Mouse (Mus musculus) adrenal gland, postnatal 4 days (tissue): Measurements from ENCODE around the gene Hist1h4h. TPM values are rescaled to one million over a fixed set of nuclear protein-coding genes. Genes with fewer than 3 reads are reported as not detected.

Source experiments
- DNase-seq, 2 experiments: peaks; one replicate each; pipeline ENCODE4 v3.0.0; 2021 to 2022; ENCODE audit warnings: low spot score in 2 of 2, mixed read lengths in 2 of 2
- long read RNA-seq, 2 experiments: library from polyadenylated mRNA; stranded (forward); transcript quantifications; one replicate each; pipeline ENCODE4 v2.0.0; 2021
- total RNA-seq, 2 experiments: library from RNA; stranded (reverse); gene quantifications; 2 replicates each; pipeline ENCODE4 v1.2.3; 2021

Gene Hist1h4h
- 1,000 to 10,000 TPM; 1,239 to 1,302 TPM for total RNA-seq
- long read RNA-seq, experiment 1, transcript Hist1h4h-201 (1 exons, 470 nt) = major isoform, 9 of 9 reads
- long read RNA-seq, experiment 1, partial matches to known transcripts = 0 of 9 reads
- long read RNA-seq, experiment 1, other reads (novel, unspliced or antisense) = 0 of 9 reads
- long read RNA-seq, experiment 2, partial matches to known transcripts = 0 of 4 reads
- long read RNA-seq, experiment 2, other reads (novel, unspliced or antisense) = 0 of 4 reads

DNA sequence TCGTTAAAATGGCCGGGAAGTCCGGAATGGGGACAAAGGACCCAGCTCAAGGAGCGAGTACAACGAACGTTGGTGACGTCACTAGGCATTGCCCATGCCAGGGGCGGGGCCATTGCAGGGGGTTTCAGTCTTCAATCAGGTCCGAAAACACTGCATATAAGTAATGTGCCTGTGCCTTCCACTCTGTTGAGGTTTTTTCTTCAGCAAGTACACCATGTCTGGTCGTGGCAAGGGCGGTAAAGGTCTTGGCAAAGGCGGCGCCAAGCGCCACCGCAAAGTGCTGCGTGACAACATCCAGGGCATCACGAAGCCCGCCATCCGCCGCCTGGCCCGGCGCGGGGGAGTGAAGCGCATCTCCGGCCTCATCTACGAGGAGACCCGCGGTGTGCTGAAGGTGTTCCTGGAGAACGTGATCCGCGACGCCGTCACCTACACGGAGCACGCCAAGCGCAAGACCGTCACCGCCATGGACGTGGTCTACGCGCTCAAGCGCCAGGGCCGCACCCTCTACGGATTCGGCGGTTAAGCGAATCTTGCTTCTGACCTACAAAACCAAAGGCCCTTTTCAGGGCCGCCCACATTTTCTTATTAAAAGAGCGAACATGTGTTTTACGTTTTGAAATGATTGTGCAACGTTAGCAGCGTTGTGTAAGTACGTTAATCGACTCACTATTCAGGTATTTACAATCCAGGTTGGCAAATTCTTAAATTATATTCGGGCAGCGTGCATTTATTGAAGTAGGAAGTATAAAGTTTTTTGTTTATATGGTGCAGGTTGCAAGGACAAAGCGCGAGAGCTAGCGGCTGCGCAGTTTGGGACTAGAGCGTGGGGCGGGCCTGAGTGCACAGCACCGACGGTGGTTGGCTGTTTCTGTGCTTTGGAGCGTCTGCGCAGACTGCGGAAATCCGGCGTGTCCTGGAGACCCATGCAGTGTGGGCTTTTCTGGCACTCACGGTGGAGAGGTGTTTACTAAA, at the start of gene Hist1h4h:
Hist1h4h (plus strand) TSS at position 150 of the 975 bp plus-strand sequence.
- DNase-seq = peak; percentile 80 to 96

DNA sequence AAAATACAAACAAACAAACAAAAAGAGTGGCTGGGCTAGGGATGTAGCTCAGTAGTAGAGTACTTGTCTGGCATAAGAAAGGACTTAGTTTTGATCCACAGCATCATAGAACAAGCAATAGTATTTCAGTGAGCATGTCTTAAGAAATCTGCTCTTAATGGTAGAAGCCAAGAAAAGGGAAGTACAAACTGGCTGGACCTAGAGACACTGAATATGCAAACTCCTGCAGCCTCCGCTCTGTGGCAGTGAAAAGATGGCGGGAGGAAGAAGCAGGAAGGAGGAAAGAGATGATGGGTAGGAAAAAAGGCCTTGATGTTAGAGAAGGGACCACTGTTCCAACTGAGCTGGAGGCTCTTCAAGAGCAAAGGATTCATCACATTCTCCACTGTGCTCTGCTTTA, 47.7 kb upstream of the Hist1h4h start:
- no peak for DNase-seq

DNA sequence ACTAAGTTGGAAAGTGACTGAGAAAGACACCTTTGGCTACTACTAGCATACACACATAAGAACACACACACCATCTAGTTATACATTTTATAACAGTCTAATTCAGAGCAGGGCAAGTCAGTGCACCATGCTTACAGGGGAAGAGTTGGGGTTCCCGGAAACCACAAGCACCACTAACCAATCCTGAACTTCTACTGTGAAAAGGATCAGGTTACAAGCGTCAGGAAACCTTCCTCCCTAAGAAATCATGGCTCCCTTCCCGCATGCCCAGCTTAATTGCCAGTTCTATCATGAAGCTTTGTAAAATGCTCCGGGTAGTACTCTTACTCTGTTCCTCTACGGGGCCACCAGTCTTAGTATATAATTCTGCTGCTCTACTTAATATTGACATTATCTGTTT, 45.6 kb upstream of the Hist1h4h start:
- DNase-seq = no peak

DNA sequence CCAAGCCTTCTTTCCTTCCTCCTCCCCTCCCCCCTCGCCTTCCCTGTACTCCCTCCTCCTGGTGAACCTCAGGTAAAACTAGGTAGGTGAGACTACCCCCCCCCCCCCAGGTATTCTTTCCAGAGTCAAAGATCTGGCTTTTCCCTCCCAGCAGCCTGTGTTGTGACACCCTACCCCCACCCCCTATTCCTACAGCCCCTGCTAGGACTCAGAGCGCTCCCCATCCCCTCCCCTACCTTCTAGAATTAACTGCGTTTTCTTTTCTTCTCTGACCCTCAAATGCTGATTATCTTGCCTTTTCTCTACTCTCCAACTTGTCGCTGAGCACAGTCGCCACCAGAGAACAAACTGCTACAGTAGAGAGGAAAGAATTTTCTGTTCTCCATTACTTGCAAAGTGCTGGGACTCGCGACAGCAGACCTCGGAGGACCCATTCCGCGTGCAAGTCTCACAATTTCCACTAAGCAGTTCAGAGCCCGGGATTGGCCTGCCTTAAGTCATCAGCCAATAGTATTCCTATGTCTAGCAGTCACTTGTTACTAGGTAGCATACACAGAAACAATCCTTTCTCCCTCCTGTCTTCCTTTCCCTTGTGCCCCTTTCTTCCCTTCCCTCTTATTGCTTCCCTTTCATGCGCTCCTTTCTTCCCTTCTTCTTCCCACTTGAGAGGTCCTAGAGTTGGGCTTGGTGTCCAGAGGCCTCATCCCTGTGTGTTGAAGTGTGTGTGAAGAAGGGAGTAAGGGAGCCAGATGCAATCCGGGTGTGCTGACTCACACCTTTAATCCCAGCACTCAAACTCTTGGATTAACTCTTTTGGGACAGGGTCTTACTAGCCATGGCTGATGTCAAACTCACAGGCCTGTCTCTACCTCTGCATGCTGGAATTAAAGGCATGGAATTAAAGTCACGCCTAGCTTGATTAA, 42.2 kb upstream of the Hist1h4h start, which contains the start of gene Btn2a2:
Btn2a2 (minus strand) TSS at position 458 of the 923 bp plus-strand sequence.
- peak in 1 of 2 experiments; percentile 39 for DNase-seq

DNA sequence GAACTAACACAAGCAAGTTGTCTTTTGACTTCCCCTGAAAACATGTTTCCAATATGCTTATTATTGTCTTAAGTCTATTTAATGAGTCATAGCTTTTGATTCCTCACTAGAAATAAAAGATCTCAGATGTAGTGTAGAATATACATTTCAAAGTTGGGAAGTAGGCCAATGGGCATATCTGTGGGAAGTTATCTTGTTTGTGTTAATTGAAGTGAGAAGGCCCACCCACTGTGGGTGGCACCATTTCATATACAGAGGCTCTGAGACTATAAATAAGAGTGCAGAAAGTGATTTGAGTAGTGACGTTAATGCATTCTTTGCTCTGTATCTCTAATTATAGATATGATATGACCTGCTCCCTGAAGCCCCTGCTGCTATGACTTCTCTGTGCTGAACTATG, 40.0 kb upstream of the Hist1h4h start:
- DNase-seq = no peak

DNA sequence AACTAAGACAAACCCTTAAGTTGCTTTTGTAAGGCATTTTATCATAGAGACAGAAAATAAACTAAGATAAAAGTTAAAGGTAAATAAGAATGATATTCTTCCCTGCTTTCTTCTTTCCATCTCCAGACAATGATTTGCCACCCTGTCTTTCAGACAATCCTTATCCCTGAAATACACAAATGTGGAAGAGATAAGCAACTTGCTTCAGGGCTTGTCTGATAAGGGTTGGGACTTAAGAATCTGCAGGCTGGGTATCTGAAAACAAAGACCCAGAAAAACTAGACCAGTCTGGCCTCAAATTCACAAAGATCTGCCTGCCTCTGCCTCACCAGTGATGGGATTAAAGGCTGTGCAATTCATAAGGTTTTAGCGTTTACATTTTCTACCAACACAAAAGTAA, 39.6 kb upstream of the Hist1h4h start:
- DNase-seq = no peak

DNA sequence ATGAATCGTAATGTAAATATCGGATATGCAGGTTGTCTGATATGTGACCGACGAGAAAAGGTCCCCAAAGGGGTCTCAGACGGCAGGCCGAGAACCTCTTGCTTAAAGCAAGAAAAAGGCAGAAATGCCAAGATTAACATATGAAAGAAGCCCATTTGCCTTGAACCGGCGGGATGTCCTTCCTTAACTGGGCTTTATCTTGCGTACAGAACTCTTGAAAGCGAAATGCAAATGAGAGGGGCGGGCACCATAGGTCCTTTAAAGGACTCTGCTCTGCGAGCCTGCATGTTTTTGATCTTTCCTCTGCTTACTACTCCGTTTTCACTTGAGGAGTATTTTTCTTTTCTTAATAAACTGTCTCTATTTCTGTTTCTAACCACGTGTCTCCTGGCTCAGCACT, 38.9 kb upstream of the Hist1h4h start:
- DNase-seq = no peak

DNA sequence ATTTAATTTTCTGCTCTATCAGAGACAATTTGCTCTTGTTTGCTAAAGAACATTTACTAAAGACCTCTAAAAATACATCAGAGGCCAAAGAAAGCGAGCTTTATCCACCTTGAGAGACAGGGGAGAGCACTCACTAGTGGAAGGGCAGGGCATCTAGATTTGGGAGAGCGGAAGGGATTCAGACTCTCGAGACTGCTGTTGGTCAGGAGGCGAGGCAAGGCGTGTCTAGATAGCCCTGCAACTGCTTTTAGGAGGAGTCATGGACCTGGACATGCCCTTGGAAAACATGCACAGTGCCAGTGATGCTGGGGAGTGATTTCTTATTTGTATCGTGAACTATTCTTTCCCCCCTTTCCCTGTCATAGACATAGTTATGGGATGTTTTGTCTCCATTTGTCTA, 35.3 kb upstream of the Hist1h4h start:
- no peak for DNase-seq

DNA sequence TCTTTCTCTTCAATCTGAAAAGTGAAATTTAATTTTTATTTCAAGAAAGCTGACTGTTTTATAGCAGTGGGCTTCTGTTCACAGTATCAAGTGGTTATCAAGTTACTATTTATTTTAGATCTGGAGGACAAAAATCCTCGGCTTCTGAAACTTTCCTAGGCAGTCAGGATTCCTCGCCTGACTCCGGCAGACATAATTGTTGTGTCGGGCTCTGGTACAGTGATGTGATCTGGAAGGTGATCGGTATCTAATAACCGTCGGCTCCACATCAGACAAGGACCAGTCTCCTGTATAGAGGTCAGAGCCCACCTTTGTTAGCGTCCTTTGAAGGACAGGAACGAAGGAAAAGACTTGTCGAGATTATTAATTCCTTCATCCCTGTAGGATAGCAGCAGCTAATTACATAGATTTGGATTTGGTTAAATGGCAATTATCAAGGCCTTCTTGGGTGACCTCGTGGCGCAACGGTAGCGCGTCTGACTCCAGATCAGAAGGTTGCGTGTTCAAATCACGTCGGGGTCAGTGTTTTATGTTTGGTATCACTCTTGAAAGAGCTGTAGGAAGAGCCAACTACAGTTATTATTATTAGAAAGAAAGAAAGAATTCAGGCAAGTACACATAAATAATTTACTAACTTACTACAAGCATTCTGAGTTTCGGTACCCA, 33.1 kb upstream of the Hist1h4h start:
- no peak for DNase-seq

DNA sequence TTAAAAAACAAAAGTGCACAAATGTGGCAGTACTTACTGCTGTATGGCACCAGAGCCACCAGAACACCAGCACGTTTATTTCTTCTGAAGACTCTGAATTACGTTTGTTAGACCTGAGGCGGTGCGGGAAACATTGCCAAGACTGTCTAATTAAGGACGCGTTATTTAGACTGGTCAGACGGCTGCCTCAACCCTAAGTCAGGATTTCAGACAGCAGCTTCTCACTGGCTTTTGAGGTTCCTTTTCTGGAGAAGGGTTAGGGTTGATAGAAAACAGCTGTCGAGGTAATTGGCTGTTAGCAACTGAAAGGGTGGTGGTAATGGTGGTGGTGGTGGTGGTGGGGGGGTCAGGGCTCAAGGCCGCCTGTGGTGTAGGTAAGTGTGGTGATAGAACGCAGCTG, 32.2 kb upstream of the Hist1h4h start:
- no peak for DNase-seq

DNA sequence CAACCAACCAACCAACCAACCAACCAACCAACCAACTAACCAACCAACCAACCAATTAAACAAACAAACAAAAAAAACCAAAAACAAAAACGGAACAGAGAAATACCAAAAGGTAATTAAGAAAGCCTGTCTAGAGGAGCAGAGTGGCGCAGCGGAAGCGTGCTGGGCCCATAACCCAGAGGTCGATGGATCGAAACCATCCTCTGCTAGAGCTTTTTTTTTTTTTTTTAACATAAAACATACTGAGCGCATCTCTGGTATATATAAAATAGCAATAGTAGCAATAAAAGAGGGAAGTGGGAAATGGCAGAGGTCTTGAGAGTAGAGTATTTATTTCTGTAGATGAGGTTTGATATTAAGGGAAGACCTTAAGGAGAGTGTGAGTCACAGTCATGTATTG, 30.9 kb upstream of the Hist1h4h start:
- DNase-seq = no peak

DNA sequence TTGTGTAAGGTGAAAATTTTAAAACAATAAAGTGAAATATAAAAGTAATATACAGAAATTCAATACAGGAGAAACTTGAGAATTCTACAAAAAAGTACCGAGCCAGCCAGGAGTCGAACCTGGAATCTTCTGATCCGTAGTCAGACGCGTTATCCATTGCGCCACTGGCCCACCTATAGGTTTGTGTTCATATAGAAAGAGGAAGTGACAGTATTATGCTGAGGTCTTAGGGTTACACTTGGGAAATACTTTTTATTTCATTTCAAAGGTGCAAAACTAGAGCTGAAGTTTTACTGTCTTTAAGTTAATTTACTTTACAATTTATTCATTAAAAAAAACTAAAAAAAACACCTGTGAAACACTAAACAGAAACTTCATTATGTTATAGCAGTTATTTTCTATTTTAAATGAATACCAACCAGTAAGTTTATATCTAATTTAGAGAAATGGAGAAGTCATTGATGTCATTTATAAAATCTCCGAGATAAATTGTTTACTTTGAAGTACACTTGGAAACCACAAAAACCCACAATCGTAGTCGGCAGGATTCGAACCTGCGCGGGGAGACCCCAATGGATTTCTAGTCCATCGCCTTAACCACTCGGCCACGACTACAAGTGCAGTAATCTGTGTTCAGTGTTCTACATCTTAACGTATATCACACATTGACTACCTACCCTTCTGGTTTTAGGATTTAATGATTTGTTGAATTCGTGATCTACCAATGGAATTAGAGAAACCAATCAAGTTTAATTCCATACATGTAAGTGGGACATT, 30.2 kb upstream of the Hist1h4h start:
- DNase-seq = no peak

DNA sequence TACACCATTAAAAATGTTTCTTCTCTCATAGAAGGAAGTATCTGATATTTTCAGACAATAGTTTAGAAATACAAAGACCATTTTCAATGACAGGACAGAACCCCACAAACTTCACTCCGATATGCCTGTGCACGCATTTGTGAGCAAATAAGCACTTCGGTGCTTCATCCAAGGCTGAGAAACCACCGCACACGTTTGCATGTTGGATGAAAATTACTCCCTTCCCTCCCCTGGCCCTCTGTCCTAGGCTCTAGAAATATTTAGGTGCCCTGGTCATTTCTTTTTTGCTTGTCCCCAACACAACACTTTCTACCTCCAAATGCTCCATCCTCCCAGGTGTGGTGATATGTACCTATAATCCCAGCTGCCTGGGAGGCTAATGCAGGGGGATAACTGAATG, 29.3 kb upstream of the Hist1h4h start:
- no peak for DNase-seq

DNA sequence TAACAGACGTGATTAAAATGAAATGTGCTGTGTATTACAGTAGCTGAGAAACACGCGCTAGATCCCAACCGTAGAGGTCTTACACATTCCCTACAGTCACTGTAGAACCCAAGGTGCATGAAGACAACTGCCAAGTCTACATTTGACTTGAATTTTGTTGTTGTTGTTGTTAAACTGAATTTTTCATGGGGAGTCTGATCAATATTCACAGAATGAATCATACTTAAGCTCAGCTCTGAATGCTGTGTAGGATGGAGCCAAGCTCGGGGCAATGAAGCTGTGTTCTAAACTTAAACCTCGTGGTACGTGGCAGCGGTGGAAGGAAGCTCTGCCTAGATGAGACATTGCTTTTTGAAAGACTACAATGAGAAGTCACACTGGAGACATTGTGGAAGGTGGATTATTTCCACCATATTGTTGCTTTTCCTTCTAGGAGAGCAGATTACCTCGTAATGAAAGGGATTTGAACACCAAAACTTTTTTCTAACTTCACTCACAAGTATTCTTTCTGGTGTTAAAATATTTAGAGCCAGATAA, 28.8 kb upstream of the Hist1h4h start:
- DNase-seq = no peak

DNA sequence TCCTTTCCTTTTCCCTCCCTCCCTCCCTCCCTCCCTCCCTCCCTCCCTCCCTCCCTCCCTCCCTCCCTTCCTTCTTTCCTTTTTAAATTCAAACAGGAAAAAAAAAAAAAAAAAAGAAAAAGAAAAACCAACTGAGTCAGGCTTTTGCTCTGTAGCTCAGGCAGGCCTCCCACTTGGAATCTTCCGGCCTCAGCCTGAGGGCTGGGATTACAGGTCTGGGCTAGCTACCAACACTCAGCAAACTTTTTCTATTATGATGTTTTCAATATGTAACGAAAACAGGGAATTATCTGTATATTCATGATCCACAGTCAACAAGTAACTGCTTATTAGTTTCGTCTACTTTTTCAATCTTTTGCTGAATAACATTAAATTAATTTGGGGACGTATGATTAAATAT, 27.9 kb upstream of the Hist1h4h start:
- no peak for DNase-seq

DNA sequence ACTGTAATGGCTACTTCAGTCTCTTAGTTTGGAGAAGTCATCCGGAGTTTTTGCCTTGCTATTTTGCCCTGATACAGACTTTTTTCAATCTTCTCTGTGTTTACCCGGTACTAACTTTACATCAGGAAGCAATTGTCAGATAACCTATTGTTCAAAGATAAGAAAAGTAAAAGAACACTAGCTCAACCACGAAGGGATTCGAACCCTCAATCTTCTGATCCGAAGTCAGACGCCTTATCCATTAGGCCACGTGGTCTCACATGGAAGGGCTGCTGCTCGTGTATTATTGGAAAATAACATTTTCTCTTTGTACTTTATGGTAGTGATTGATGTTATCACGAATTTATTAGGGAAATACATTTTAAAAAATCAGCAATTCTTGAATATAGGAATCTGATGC, 27.1 kb upstream of the Hist1h4h start:
- DNase-seq = no peak

DNA sequence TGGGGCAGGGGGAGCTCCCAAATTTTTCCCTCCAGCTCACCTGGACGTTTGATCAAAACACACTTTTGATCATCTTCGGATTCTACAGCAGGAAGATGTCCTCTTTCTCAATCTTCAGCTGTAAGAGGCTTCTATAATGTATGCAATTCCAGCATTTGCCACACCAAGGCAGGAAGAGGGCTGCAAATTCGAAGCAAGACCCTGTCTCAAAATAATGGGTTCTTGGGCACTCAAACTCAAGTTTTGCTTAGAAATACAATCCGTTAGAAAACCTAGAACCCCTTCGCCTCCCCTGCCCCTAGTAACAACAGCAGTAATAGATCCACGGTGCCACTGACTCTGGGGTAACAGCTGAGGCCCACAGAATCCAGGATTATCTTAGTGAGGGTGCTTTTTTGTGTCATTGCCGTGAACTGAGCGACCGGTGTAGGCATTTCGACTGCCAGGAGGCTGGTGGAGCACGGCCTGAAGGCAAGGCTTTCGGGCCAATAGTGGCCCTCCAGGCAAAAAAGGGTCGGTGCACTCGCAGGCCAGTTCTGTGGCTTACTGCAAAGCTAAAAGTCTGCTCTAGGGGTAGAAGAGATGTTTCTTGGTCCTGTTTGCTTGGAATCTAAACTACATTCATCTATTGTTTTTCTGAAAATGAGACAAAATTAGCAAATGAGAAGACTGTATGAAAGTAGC, 25.0 kb upstream of the Hist1h4h start:
- DNase-seq = no peak

DNA sequence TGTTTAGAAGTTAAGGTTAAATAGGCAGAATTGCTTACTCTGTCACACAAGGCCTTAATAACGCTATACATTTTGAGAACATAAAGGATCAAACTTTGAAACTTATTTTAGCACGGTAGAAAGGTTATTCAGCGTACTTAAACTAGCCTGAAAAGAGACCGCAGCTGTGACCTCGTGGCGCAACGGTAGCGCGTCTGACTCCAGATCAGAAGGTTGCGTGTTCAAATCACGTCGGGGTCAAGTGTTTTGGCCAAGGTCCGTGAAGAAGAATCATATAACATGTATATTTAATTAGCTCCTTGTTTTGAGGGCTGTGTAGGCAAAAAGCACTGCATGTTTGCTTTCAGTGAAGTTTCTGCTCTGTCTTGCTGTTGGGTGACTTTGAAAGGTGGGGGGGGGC, 24.5 kb upstream of the Hist1h4h start:
- no peak for DNase-seq
